Mouse (Mus musculus): ENCODE results near the gene Rnf126. TPM values are rescaled to one million over a fixed set of nuclear protein-coding genes. Genes with fewer than 3 reads are reported as not detected.

The Rnf126 gene
- total RNA-seq, 2 experiments from 2014 or later = 95.4 to 97.1 TPM

- intact Hi-C loops (cut with DNase I) = loop anchor here (1.0 kb wide), 1 partner anchor 18 kb away; no protein-coding TSS in a partner anchor
- peak in 1 of 2 experiments; percentile 65 for DNase-seq (ENCODE audit: low spot score in 2 of 2)
These were observed 27.2 kb upstream of the Rnf126 start for GRCm38 (mm10) chr10:79793738-79794490.

GRCm38 (mm10) chr10:79793051-79793737, 26.4 kb upstream of the Rnf126 start, which contains the start of gene Palm:
Palm (plus strand) TSS chr10:79793572.
- DNase-seq (ENCODE audit: low spot score in 2 of 2) = peak; percentile 76 to 88
- intact Hi-C loops (cut with DNase I) = loop anchor here (1.0 kb wide), 1 partner anchor 19 kb away; no protein-coding TSS in a partner anchor

GRCm38 (mm10) chr10:79792339-79793040, 25.7 kb upstream of the Rnf126 start:
- intact Hi-C loops (cut with DNase I) = loop anchor here (1.0 kb wide), 1 partner anchor 20 kb away; no protein-coding TSS in a partner anchor
- DNase-seq (ENCODE audit: low spot score in 2 of 2) = no peak

- no peak for DNase-seq (ENCODE audit: low spot score in 2 of 2)
- intact Hi-C loops (cut with DNase I) = no loop called here
These were observed 24.1 kb upstream of the Rnf126 start, which contains the start of gene Prss57 for GRCm38 (mm10) chr10:79790861-79791260. Prss57 (minus strand) TSS chr10:79790961.

GRCm38 (mm10) chr10:79789581-79789980, 22.8 kb upstream of the Rnf126 start:
- intact Hi-C loops (cut with DNase I) = no loop called here
- DNase-seq (ENCODE audit: low spot score in 2 of 2) = no peak

- intact Hi-C loops (cut with DNase I) = no loop called here
- peak; percentile 76 to 84 for DNase-seq (ENCODE audit: low spot score in 2 of 2)
These were observed 21.8 kb upstream of the Rnf126 start for GRCm38 (mm10) chr10:79788386-79789158.

- intact Hi-C loops (cut with DNase I) = no loop called here
- no peak for DNase-seq (ENCODE audit: low spot score in 2 of 2)
These were observed 17.4 kb upstream of the Rnf126 start for GRCm38 (mm10) chr10:79783920-79784800.

- no peak for DNase-seq (ENCODE audit: low spot score in 2 of 2)
- intact Hi-C loops (cut with DNase I) = no loop called here
These were observed 16.3 kb upstream of the Rnf126 start for GRCm38 (mm10) chr10:79783050-79783449.

GRCm38 (mm10) chr10:79781956-79782355, 15.2 kb upstream of the Rnf126 start:
- intact Hi-C loops (cut with DNase I) = no loop called here
- no peak for DNase-seq (ENCODE audit: low spot score in 2 of 2)

GRCm38 (mm10) chr10:79781139-79781538, 14.4 kb upstream of the Rnf126 start:
- intact Hi-C loops (cut with DNase I) = no loop called here

GRCm38 (mm10) chr10:79780664-79781015, 13.9 kb upstream of the Rnf126 start:
- intact Hi-C loops (cut with DNase I) = no loop called here
- DNase-seq (ENCODE audit: low spot score in 2 of 2) = peak; percentile 64 to 85

More at GRCm38 (mm10) chr10:79781139-79781538, 14.4 kb upstream of the Rnf126 start:
- no peak for DNase-seq (ENCODE audit: low spot score in 2 of 2)

GRCm38 (mm10) chr10:79779784-79780663, 13.3 kb upstream of the Rnf126 start:
- intact Hi-C loops (cut with DNase I) = loop anchor here (5.0 kb wide), 1 partner anchor 32 kb away; no protein-coding TSS in a partner anchor

GRCm38 (mm10) chr10:79779193-79779592, 12.4 kb upstream of the Rnf126 start:
- intact Hi-C loops (cut with DNase I) = loop anchor here (5.0 kb wide), 1 partner anchor 33 kb away; no protein-coding TSS in a partner anchor
- no peak for DNase-seq (ENCODE audit: low spot score in 2 of 2)

More at GRCm38 (mm10) chr10:79779784-79780663, 13.3 kb upstream of the Rnf126 start:
- DNase-seq (ENCODE audit: low spot score in 2 of 2) = peak; percentile 97 to 98

- DNase-seq (ENCODE audit: low spot score in 2 of 2) = no peak
These were observed 11.3 kb upstream of the Rnf126 start for GRCm38 (mm10) chr10:79778006-79778405.

GRCm38 (mm10) chr10:79777103-79777531, 10.4 kb upstream of the Rnf126 start, which contains the start of gene Fstl3:
Fstl3 (plus strand) TSS chr10:79777272.
- DNase-seq (ENCODE audit: low spot score in 2 of 2) = no peak
- intact Hi-C loops (cut with DNase I) = loop anchor here (5.0 kb wide), 1 partner anchor 35 kb away; no protein-coding TSS in a partner anchor

More at GRCm38 (mm10) chr10:79778006-79778405, 11.3 kb upstream of the Rnf126 start:
- intact Hi-C loops (cut with DNase I) = loop anchor here (5.0 kb wide), 1 partner anchor 34 kb away; no protein-coding TSS in a partner anchor

GRCm38 (mm10) chr10:79774486-79775279, 7.9 kb upstream of the Rnf126 start:
- DNase-seq (ENCODE audit: low spot score in 2 of 2) = no peak
- intact Hi-C loops (cut with DNase I) = loop anchor here (5.0 kb wide), 1 partner anchor 38 kb away; no protein-coding TSS in a partner anchor
